Mouse (Mus musculus): ENCODE measurements around the gene Gtf3c1. TPM values are rescaled to one million over a fixed set of nuclear protein-coding genes. Genes with fewer than 3 reads are reported as not detected.

Gene Gtf3c1
- total RNA-seq, 2 experiments from 2014 or later: 51.1 to 67.4 TPM

- no peak for DNase-seq (ENCODE audit: low spot score in 2 of 2)
Measured at GRCm38 (mm10) chr7:125622741-125623685, 84.6 kb downstream of the Gtf3c1 start.

- DNase-seq (ENCODE audit: low spot score in 2 of 2): no peak
Measured at GRCm38 (mm10) chr7:125620077-125620476, 87.5 kb downstream of the Gtf3c1 start.

- no peak for DNase-seq (ENCODE audit: low spot score in 2 of 2)
Measured at GRCm38 (mm10) chr7:125618016-125618415, 89.6 kb downstream of the Gtf3c1 start.

- no peak for DNase-seq (ENCODE audit: low spot score in 2 of 2)
Measured at GRCm38 (mm10) chr7:125615453-125615852, 92.1 kb downstream of the Gtf3c1 start.

- no peak for DNase-seq (ENCODE audit: low spot score in 2 of 2)
Measured at GRCm38 (mm10) chr7:125613579-125613978, 94.0 kb downstream of the Gtf3c1 start.

- DNase-seq (ENCODE audit: low spot score in 2 of 2): no peak
Measured at GRCm38 (mm10) chr7:125608183-125608688, 99.3 kb downstream of the Gtf3c1 start.

GRCm38 (mm10) chr7:125607384-125608182, 100.0 kb downstream of the Gtf3c1 start:
- DNase-seq (ENCODE audit: low spot score in 2 of 2): no peak

GRCm38 (mm10) chr7:125606265-125607164, 101.1 kb downstream of the Gtf3c1 start:
- no peak for DNase-seq (ENCODE audit: low spot score in 2 of 2)

- DNase-seq (ENCODE audit: low spot score in 2 of 2): no peak
Measured at GRCm38 (mm10) chr7:125605725-125606139, 101.8 kb downstream of the Gtf3c1 start.

GRCm38 (mm10) chr7:125604362-125605319, 102.9 kb downstream of the Gtf3c1 start:
- DNase-seq (ENCODE audit: low spot score in 2 of 2): no peak

GRCm38 (mm10) chr7:125603185-125603631, 104.4 kb downstream of the Gtf3c1 start, which contains the start of gene Il21r:
TSS of gene Il21r (plus strand) at chr7:125603429.
- DNase-seq (ENCODE audit: low spot score in 2 of 2): no peak

GRCm38 (mm10) chr7:125601821-125602448, 105.6 kb downstream of the Gtf3c1 start:
- DNase-seq (ENCODE audit: low spot score in 2 of 2): no peak

- DNase-seq (ENCODE audit: low spot score in 2 of 2): no peak
Measured at GRCm38 (mm10) chr7:125601280-125601670, 106.3 kb downstream of the Gtf3c1 start.

GRCm38 (mm10) chr7:125600612-125601279, 106.8 kb downstream of the Gtf3c1 start:
- DNase-seq (ENCODE audit: low spot score in 2 of 2): no peak

- DNase-seq (ENCODE audit: low spot score in 2 of 2): no peak
Measured at GRCm38 (mm10) chr7:125600136-125600535, 107.4 kb downstream of the Gtf3c1 start.

- DNase-seq (ENCODE audit: low spot score in 2 of 2): no peak
Measured at GRCm38 (mm10) chr7:125599373-125599973, 108.1 kb downstream of the Gtf3c1 start.

- no peak for DNase-seq (ENCODE audit: low spot score in 2 of 2)
Measured at GRCm38 (mm10) chr7:125597516-125598347, 109.8 kb downstream of the Gtf3c1 start.

Measured in adrenal gland, adult 18-20 months (tissue).